Comparison of ENCODE assay signal across 20 mouse cellular contexts in genomic region chr4:90576139-90577082, GRCm38 (mm10).
"Had no signal": no experiment of that assay in that cellular context is flagged by ENCODE, and none has a peak within 500 bp of the region (broad histone marks: within the 10 kb centered on the region; RNA-seq: fewer than 3 reads in every experiment).

No protein-coding gene starts in this region.

- H3K4me2 ChIP-seq: limb, embryonic 12.5 days; limb, embryonic 15.5 days; liver, embryonic 11.5 days; lung, embryonic 14.5 days had no signal

- DNase-seq: kidney, adult 18-20 months; kidney, adult 9 months; kidney, postnatal 14 days; kidney, postnatal 4 days; left cerebral cortex, postnatal 4 days; liver, postnatal 0 days; lung, embryonic 14.5 days; right cerebral cortex, adult 18-20 months; right cerebral cortex, postnatal 14 days; right cerebral cortex, postnatal 4 days; thymus, adult 2 months; thymus, postnatal 14 days; thymus, postnatal 4 days had no signal

- H3K27me3 ChIP-seq: limb, embryonic 12.5 days; limb, embryonic 15.5 days had no signal

- H3K9ac ChIP-seq: limb, embryonic 12.5 days; limb, embryonic 15.5 days; liver, embryonic 14.5 days; liver, postnatal 0 days; lung, embryonic 14.5 days had no signal

- H3K36me3 ChIP-seq: limb, embryonic 12.5 days; limb, embryonic 15.5 days had no signal

- H3K4me3 ChIP-seq: limb, embryonic 12.5 days; limb, embryonic 15.5 days had no signal

- H3K4me1 ChIP-seq: limb, embryonic 12.5 days; limb, embryonic 15.5 days had no signal

- H3K27ac ChIP-seq: limb, embryonic 12.5 days; limb, embryonic 15.5 days; liver, embryonic 14.5 days; macrophage; stomach, postnatal 0 days had no signal

- ATAC-seq: liver, postnatal 0 days; lung, postnatal 0 days had no signal

- H3K9me3 ChIP-seq: limb, embryonic 12.5 days; limb, embryonic 15.5 days had no signal
